Mouse (Mus musculus) embryonic facial prominence, embryonic 10.5 days (tissue): Measurements from ENCODE around the gene Cyba. TPM values are rescaled to one million over a fixed set of nuclear protein-coding genes. Genes with fewer than 3 reads are reported as not detected.

Experiments
- microRNA-seq: library from miRNA; unstranded; fragments of <30 nt; microRNA quantifications from one replicate; pipeline ENCODE4, GENCODE M21; 2017
- polyA plus RNA-seq: library from polyadenylated mRNA; unstranded; fragments of >200 nt; fragmentation: Nextera tagmentation; extraction: Ambion mirVana; gene quantifications from 2 replicates; pipeline ENCODE4 v1.2.1, GENCODE M21; 2016

Cyba gene
- polyA plus RNA-seq, 1 experiment from 2014 or later = 62.6 TPM

Small RNAs within 50 kb of the gene (microRNA-seq; reads per million reads assigned to microRNA genes)
- gene Gm24366 = not detected

Other genes with a start within 250 kb of the Cyba start
- gene Zfpm1, start 150.8 kb downstream of the Cyba start, polyA plus RNA-seq = 1.5 and 2.0 TPM in 2 replicates
- gene Trhr2, start 72.2 kb downstream of the Cyba start, polyA plus RNA-seq = not detected in 2 replicates
- gene Zc3h18, start 56.3 kb downstream of the Cyba start, polyA plus RNA-seq = 81.8 and 82.5 TPM in 2 replicates
- gene Il17c, start 10.9 kb downstream of the Cyba start, polyA plus RNA-seq = 0.29 TPM in 1 of 2 replicates, not detected in the other
- 51.2 and 59.9 TPM in 2 replicates for gene Mvd, start 10.5 kb upstream of the Cyba start, polyA plus RNA-seq
- gene Snai3, start 27.8 kb upstream of the Cyba start, polyA plus RNA-seq = 0.57 and 0.67 TPM in 2 replicates
- 32.1 and 33.6 TPM in 2 replicates for gene Rnf166, start 43.1 kb upstream of the Cyba start, polyA plus RNA-seq
- 69.9 and 72.9 TPM in 2 replicates for gene Ctu2, start 43.2 kb upstream of the Cyba start, polyA plus RNA-seq
- 8.5 and 9.0 TPM in 2 replicates for gene Piezo1, start 118.4 kb upstream of the Cyba start, polyA plus RNA-seq
- 70.0 and 76.4 TPM in 2 replicates for gene Cdt1, start 135.1 kb upstream of the Cyba start, polyA plus RNA-seq
- gene Aprt, start 144.0 kb upstream of the Cyba start, polyA plus RNA-seq = 296 and 300 TPM in 2 replicates
- 4.6 and 5.2 TPM in 2 replicates for gene Galns, start 178.5 kb upstream of the Cyba start, polyA plus RNA-seq
- 49.6 and 54.9 TPM in 2 replicates for gene Trappc2l, start 178.7 kb upstream of the Cyba start, polyA plus RNA-seq
- gene Pabpn1l, start 189.8 kb upstream of the Cyba start, polyA plus RNA-seq = 0.30 TPM in 1 of 2 replicates, not detected in the other